Mouse (Mus musculus) G1E (cell line): Measurements from ENCODE around the gene Ferd3l.

Source experiments
- CTCF ChIP-seq: IDR thresholded peaks from 2 replicates; pipeline ENCODE4 v1.5.1; 2012; ENCODE audit warnings: low read depth, low read length, inconsistent platforms, mixed read lengths
- GATA1 ChIP-seq: IDR thresholded peaks from 2 replicates; pipeline ENCODE4 v1.6.1; 2012; ENCODE audit warnings: borderline replicate concordance, low read length, inconsistent platforms, mixed read lengths
- POLR2AphosphoS5 ChIP-seq: IDR thresholded peaks from 2 replicates; pipeline ENCODE4 v1.6.1; 2012; ENCODE audit warnings: low read depth, low read length, inconsistent platforms; ENCODE audit not compliant: insufficient replicate concordance
- TAL1 ChIP-seq: conservative IDR thresholded peaks from 2 replicates; pipeline ENCODE4 v1.6.1; 2012; ENCODE audit warnings: low read depth, low read length, inconsistent platforms, mixed read lengths

DNA sequence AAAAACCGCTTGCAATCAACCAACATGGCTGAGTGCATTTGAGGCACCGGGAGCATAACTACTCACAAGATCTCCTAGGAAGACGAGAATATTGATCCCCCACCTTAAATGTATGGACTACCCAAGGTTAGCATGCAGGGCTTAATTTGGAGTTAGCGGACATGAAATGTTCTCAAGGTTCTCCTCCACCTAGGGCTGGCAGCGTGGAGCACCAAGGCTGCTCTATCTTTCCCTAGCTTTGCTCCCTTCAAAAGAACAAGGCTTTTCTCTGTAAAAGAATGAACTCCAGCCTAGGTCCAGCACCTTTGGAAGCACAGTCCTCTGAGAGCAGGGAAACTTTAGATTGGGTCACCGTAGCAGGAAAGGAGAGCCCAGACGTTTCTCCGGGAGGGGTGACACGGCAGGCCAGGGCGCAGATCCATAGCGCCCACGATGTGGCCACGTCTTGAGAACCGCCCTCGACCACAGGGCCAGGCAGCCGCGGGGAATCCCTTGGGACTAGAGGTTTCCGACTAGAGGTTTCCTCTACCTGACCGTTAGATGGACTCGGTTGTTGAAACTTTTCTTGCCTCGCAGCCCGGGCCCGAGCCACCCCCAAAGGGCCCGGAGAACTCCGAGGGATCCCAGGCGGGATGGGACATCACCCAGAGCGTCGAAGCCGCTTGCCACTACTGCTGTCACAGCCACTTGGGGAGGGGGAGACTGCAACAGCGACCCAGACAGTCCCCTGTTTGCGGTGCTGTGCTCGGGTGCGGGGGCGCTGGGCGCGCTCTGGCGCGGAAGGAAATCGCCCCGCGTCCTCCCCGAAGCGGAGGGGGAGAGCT lies 28.6 kb downstream of the Ferd3l start:
- TF ChIP-seq CTCF (no peak), GATA1 (no peak), POLR2AphosphoS5 (no peak), TAL1 (no peak)
